Mouse (Mus musculus) heart, postnatal 25 days (tissue): ENCODE data around the gene Plscr2. TPM values are rescaled to one million over a fixed set of nuclear protein-coding genes. Genes with fewer than 3 reads are reported as not detected.
A peak's percentile ranks its signal among the peaks of the same experiment; 100 is the strongest.
"Not testable (repeated sequence)": the region's sequence is repeated elsewhere in the genome, so short reads cannot be mapped to it uniquely, and the experiment has no call there.

Experiments
- DNase-seq: peaks from one replicate; pipeline ENCODE4 v3.0.0; 2022; ENCODE audit warnings: low spot score
- intact Hi-C: fragments of 180-260 bp; cut with DNase I; formaldehyde crosslinking; loops from one replicate; pipeline ENCODE4 v1.15.1; 2025
- total RNA-seq, 2 experiments: library from RNA; stranded (reverse); gene quantifications; 2 replicates each; pipeline ENCODE4 v1.2.3; 2021

The Plscr2 gene
- total RNA-seq, 2 experiments from 2014 or later, result 24.4 to 26.4 TPM

- intact Hi-C loops, result loop anchor here (5.0 kb wide), 1 partner anchor 186 kb away; the partner anchor contains the start of gene Plscr4
- DNase-seq, result peak; percentile 38
Measured at GRCm38 (mm10) chr9:92270927-92271326, 4.5 kb upstream of the Plscr2 start.

- DNase-seq, result no peak
- intact Hi-C loops, result loop anchor here (5.0 kb wide), 1 partner anchor 185 kb away; the partner anchor contains the start of gene Plscr4
Measured at GRCm38 (mm10) chr9:92272650-92273049, 2.8 kb upstream of the Plscr2 start.

- DNase-seq, result no peak
- intact Hi-C loops, result loop anchor here (5.0 kb wide), 1 partner anchor 184 kb away; the partner anchor contains the start of gene Plscr4
Measured at GRCm38 (mm10) chr9:92273271-92273670, 2.1 kb upstream of the Plscr2 start.

GRCm38 (mm10) chr9:92273956-92274762 is 1.2 kb upstream of the Plscr2 start:
- DNase-seq, result no peak
- intact Hi-C loops, result loop anchor here (5.0 kb wide), 1 partner anchor 183 kb away; the partner anchor contains the start of gene Plscr4

- no peak for DNase-seq
- intact Hi-C loops, result loop anchor here (5.0 kb wide), 1 partner anchor 54 kb away; no protein-coding TSS in a partner anchor
Measured at GRCm38 (mm10) chr9:92276360-92276759, 958 bp downstream of the Plscr2 start.

- no peak for DNase-seq
- intact Hi-C loops, result no loop called here
Measured at GRCm38 (mm10) chr9:92280048-92280447, 4.6 kb downstream of the Plscr2 start.

- intact Hi-C loops, result no loop called here
- no peak for DNase-seq
Measured at GRCm38 (mm10) chr9:92282563-92283171, 7.3 kb downstream of the Plscr2 start.

- intact Hi-C loops, result no loop called here
- DNase-seq, result no peak
Measured at GRCm38 (mm10) chr9:92289675-92290074, 14.3 kb downstream of the Plscr2 start.

GRCm38 (mm10) chr9:92292169-92292568 is 16.8 kb downstream of the Plscr2 start:
- DNase-seq, result no peak
- intact Hi-C loops, result no loop called here

GRCm38 (mm10) chr9:92292922-92293321 is 17.5 kb downstream of the Plscr2 start:
- intact Hi-C loops, result no loop called here
- no peak for DNase-seq

- no peak for DNase-seq
- intact Hi-C loops, result no loop called here
Measured at GRCm38 (mm10) chr9:92293560-92294548, 18.5 kb downstream of the Plscr2 start.

- DNase-seq, result no peak
- intact Hi-C loops, result no loop called here
Measured at GRCm38 (mm10) chr9:92298288-92298687, 22.9 kb downstream of the Plscr2 start.

GRCm38 (mm10) chr9:92301213-92301612 is 25.8 kb downstream of the Plscr2 start:
- no peak for DNase-seq
- intact Hi-C loops, result no loop called here

GRCm38 (mm10) chr9:92305075-92305474 is 29.7 kb downstream of the Plscr2 start:
- DNase-seq, result no peak
- intact Hi-C loops, result no loop called here

GRCm38 (mm10) chr9:92305620-92306220 is 30.3 kb downstream of the Plscr2 start:
- intact Hi-C loops, result no loop called here

GRCm38 (mm10) chr9:92309077-92309476 is 33.7 kb downstream of the Plscr2 start, which contains the start of gene 1700057G04Rik:
TSS of gene 1700057G04Rik (plus strand) at chr9:92309377.
- DNase-seq, result no peak
- intact Hi-C loops, result no loop called here

More at GRCm38 (mm10) chr9:92305620-92306220, 30.3 kb downstream of the Plscr2 start:
- DNase-seq, result no peak

GRCm38 (mm10) chr9:92316791-92317190 is 41.4 kb downstream of the Plscr2 start:
- intact Hi-C loops, result no loop called here
- no peak for DNase-seq

- DNase-seq, intact Hi-C loops: not testable (repeated sequence)
Measured at GRCm38 (mm10) chr9:92325936-92326335, 50.5 kb downstream of the Plscr2 start.

- DNase-seq, result no peak
- intact Hi-C loops, result no loop called here
Measured at GRCm38 (mm10) chr9:92326813-92327212, 51.4 kb downstream of the Plscr2 start.
